Mouse (Mus musculus): Measurements from ENCODE around the gene Med24. TPM values are rescaled to one million over a fixed set of nuclear protein-coding genes. Genes with fewer than 3 reads are reported as not detected.
"Not testable (repeated sequence)": the region's sequence is repeated elsewhere in the genome, so short reads cannot be mapped to it uniquely, and the experiment has no call there.

The Med24 gene
- polyA plus RNA-seq, 1 experiment from 2014 or later = 80.0 TPM

GRCm38 (mm10) chr11:98671284-98671815 is 57.9 kb downstream of the Med24 start:
- WGBS = 78% methylated on average over 3 of the region's 3 CpGs
- no peak overlapping the region for H3K4me3 ChIP-seq
- H3K9me3 ChIP-seq = no peaks in the 10 kb centered on the region
- ATAC-seq (ENCODE audit: low FRiP score, low read depth) = no peak
- H3K27me3 ChIP-seq (replicated peaks) = peaks cover 8% of the 10 kb centered on the region
- no peak overlapping the region for H3K4me2 ChIP-seq (replicated peaks)
- no peak overlapping the region for H3K9ac ChIP-seq
- no peaks in the 10 kb centered on the region for H3K4me1 ChIP-seq
- H3K27ac ChIP-seq = no peak overlapping the region
- no peaks in the 10 kb centered on the region for H3K36me3 ChIP-seq

- no peak for ATAC-seq (ENCODE audit: low FRiP score, low read depth)
- no peak overlapping the region for H3K4me2 ChIP-seq (replicated peaks)
- peaks cover 8% of the 10 kb centered on the region for H3K27me3 ChIP-seq (replicated peaks)
- H3K36me3 ChIP-seq = no peaks in the 10 kb centered on the region
- no peak overlapping the region for H3K9ac ChIP-seq
- H3K27ac ChIP-seq = no peak overlapping the region
- H3K4me1 ChIP-seq = no peaks in the 10 kb centered on the region
- 66% methylated on average over 2 of the region's 2 CpGs for WGBS
- no peaks in the 10 kb centered on the region for H3K9me3 ChIP-seq
- H3K4me3 ChIP-seq = no peak overlapping the region
Measured at GRCm38 (mm10) chr11:98668984-98669383, 60.3 kb downstream of the Med24 start.

DNA sequence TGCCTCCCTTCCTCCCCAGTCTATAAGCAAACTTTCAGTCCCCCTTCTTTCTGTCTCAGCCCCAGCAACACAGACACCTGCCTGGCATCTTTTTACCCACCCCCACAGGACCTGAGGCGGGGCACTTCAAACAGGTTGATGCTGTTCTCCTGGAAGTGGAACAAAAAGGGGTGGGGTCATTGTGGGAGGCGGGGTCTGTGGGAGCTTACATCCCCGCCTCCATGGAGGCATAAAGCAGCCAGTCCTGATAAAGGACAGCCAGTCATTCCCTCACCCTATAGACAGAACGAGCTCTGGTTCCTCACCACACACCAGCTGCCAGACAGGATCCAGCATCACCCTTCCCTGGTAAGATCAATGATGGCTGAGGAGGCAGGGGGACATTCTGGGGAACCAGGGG is 65.1 kb downstream of the Med24 start, which contains the start of gene Gsdma:
Gene Gsdma, plus strand, starts transcription at position 261 of the 400 bp plus-strand sequence.
- 27% methylated on average over 4 of the region's 4 CpGs for WGBS
- H3K27me3 ChIP-seq (replicated peaks) = peaks cover 8% of the 10 kb centered on the region
- no peaks in the 10 kb centered on the region for H3K36me3 ChIP-seq
- H3K9ac ChIP-seq = no peak within 1 kb of the TSS
- no peak within 1 kb of the TSS for H3K27ac ChIP-seq
- no peaks in the 10 kb centered on the region for H3K9me3 ChIP-seq
- no peak for ATAC-seq (ENCODE audit: low FRiP score, low read depth)
- H3K4me1 ChIP-seq = no peaks in the 10 kb centered on the region
- H3K4me3 ChIP-seq = no peak within 1 kb of the TSS
- no peak within 1 kb of the TSS for H3K4me2 ChIP-seq (replicated peaks)

GRCm38 (mm10) chr11:98660517-98660916 is 68.7 kb downstream of the Med24 start:
- H3K4me3 ChIP-seq = no peak overlapping the region
- no peak overlapping the region for H3K9ac ChIP-seq
- no peak for ATAC-seq (ENCODE audit: low FRiP score, low read depth)
- no peaks in the 10 kb centered on the region; the same call in 1 of the 2 replicates for H3K27me3 ChIP-seq (replicated peaks)
- no peak overlapping the region; the same call in 1 of the 2 replicates for H3K27ac ChIP-seq
- no peaks in the 10 kb centered on the region for H3K9me3 ChIP-seq
- H3K4me1 ChIP-seq = no peaks in the 10 kb centered on the region
- 8% methylated on average over 6 of the region's 6 CpGs for WGBS
- H3K36me3 ChIP-seq = no peaks in the 10 kb centered on the region
- H3K4me2 ChIP-seq (replicated peaks) = peak overlapping the region; percentile 36; the same call in 1 of the 2 replicates

DNA sequence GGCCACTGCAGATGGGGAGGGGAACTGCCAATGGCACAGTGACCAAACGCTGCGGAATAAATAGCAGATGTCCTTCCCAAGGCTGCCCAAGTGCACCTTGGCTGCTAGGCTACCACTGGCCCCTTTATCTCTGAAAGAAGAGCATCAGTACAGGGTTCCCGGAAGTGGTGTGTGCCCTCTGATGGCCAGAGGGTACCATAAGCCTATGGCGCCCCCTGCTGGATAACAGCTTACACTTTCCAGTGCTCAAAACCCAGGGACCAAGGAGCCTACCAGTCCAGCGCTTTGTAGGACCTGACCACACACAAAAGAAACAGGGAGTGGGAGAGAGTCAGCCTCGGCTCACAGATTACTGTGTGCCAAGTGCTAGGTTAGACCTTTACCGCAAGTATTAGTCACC is 74.2 kb downstream of the Med24 start:
- H3K36me3 ChIP-seq; H3K9me3 ChIP-seq; ATAC-seq (ENCODE audit: low FRiP score, low read depth); H3K4me2 ChIP-seq (replicated peaks); H3K4me1 ChIP-seq; H3K4me3 ChIP-seq; H3K9ac ChIP-seq; H3K27me3 ChIP-seq (replicated peaks); H3K27ac ChIP-seq: not testable (repeated sequence)
- WGBS = 12% methylated on average over 7 of the region's 7 CpGs

Other genes with a start within 250 kb of the Med24 start
- gene Ikzf3, start 183.4 kb downstream of the Med24 start, polyA plus RNA-seq (2016; fragmentation: Nextera tagmentation; extraction: Ambion mirVana) = 0.25 and 0.34 TPM in 2 replicates
- 0.15 TPM in 1 of 2 replicates, not detected in the other for gene Zpbp2, start 178.3 kb downstream of the Med24 start, polyA plus RNA-seq (2016; fragmentation: Nextera tagmentation; extraction: Ambion mirVana)
- 70.4 and 72.2 TPM in 2 replicates for gene Ormdl3, start 142.1 kb downstream of the Med24 start, polyA plus RNA-seq (2016; fragmentation: Nextera tagmentation; extraction: Ambion mirVana)
- not detected in 2 replicates for gene Lrrc3c, start 131.1 kb downstream of the Med24 start, polyA plus RNA-seq (2016; fragmentation: Nextera tagmentation; extraction: Ambion mirVana)
- gene Gm12355, start 103.8 kb downstream of the Med24 start, polyA plus RNA-seq (2016; fragmentation: Nextera tagmentation; extraction: Ambion mirVana) = 0.82 and 1.0 TPM in 2 replicates
- gene Gsdma3, start 103.1 kb downstream of the Med24 start, polyA plus RNA-seq (2016; fragmentation: Nextera tagmentation; extraction: Ambion mirVana) = not detected in 2 replicates
- not detected in 2 replicates for gene Gsdma2, start 82.7 kb downstream of the Med24 start, polyA plus RNA-seq (2016; fragmentation: Nextera tagmentation; extraction: Ambion mirVana)
- not detected in 2 replicates for gene Gsdma, start 65.1 kb downstream of the Med24 start, polyA plus RNA-seq (2016; fragmentation: Nextera tagmentation; extraction: Ambion mirVana)
- 231 and 234 TPM in 2 replicates for gene Psmd3, start 46.9 kb downstream of the Med24 start, polyA plus RNA-seq (2016; fragmentation: Nextera tagmentation; extraction: Ambion mirVana)
- not detected in 2 replicates for gene Csf3, start 28.2 kb downstream of the Med24 start, polyA plus RNA-seq (2016; fragmentation: Nextera tagmentation; extraction: Ambion mirVana)
- gene Thra, start 11.2 kb upstream of the Med24 start, polyA plus RNA-seq (2016; fragmentation: Nextera tagmentation; extraction: Ambion mirVana) = 56.9 and 67.0 TPM in 2 replicates
- 1.5 and 2.1 TPM in 2 replicates for gene Nr1d1, start 45.9 kb upstream of the Med24 start, polyA plus RNA-seq (2016; fragmentation: Nextera tagmentation; extraction: Ambion mirVana)
- gene Msl1, start 66.1 kb upstream of the Med24 start, polyA plus RNA-seq (2016; fragmentation: Nextera tagmentation; extraction: Ambion mirVana) = 37.0 and 40.8 TPM in 2 replicates
- 65.1 and 68.5 TPM in 2 replicates for gene Casc3, start 75.5 kb upstream of the Med24 start, polyA plus RNA-seq (2016; fragmentation: Nextera tagmentation; extraction: Ambion mirVana)
- 4.4 and 4.7 TPM in 2 replicates for gene Rapgefl1, start 107.3 kb upstream of the Med24 start, polyA plus RNA-seq (2016; fragmentation: Nextera tagmentation; extraction: Ambion mirVana)
- gene Wipf2, start 134.2 kb upstream of the Med24 start, polyA plus RNA-seq (2016; fragmentation: Nextera tagmentation; extraction: Ambion mirVana) = 4.2 and 5.4 TPM in 2 replicates
- 18.4 and 19.2 TPM in 2 replicates for gene Cdc6, start 178.4 kb upstream of the Med24 start, polyA plus RNA-seq (2016; fragmentation: Nextera tagmentation; extraction: Ambion mirVana)
- gene Rara, start 198.4 kb upstream of the Med24 start, polyA plus RNA-seq (2016; fragmentation: Nextera tagmentation; extraction: Ambion mirVana) = 51.1 and 52.5 TPM in 2 replicates